Mouse (Mus musculus) B cell, adult 2 months (primary cell): ENCODE measurements around the gene Gm8334.
"Not testable (repeated sequence)": the region's sequence is repeated elsewhere in the genome, so short reads cannot be mapped to it uniquely, and the experiment has no call there.

Experiments
- DNase-seq, 2 experiments: peaks; one replicate each; pipeline ENCODE4 v3.0.0; 2022

Gm8334 gene

GRCm38 (mm10) chrX:148615053-148615452, at the start of gene Gm8334:
TSS of gene Gm8334 (minus strand) at chrX:148615153.
- not testable (repeated sequence) for DNase-seq

DNA sequence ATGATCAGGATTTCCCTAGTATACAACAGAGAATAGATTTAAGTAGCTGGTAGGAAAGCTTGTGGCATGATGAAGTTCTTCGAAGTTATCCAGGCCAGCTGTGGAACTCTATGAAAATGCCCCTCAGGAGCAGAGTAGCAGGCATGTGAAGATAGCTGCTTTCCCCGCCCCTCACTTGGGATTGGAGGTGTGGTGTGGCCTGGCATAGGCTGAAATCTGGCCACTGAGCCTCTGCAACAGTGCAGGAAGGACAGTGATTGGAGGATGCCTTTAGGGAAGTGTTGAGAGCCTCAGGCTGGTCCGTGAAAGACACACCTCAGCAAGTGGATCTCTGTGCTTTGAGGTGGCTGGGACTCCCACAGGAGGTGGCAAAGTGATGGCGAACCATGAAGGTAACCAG, 48.3 kb upstream of the Gm8334 start, which contains the start of gene Gm15127:
Gene Gm15127 (plus strand): TSS at position 301 of the 400 bp plus-strand sequence.
- not testable (repeated sequence) for DNase-seq
